Mouse (Mus musculus) ES-E14 (cell line): ENCODE results near the gene Olfr625-ps1. TPM values are rescaled to one million over a fixed set of nuclear protein-coding genes. Genes with fewer than 3 reads are reported as not detected.

ENCODE experiments used
- DNase-seq: peaks from one replicate; pipeline ENCODE4 v3.0.0-alpha.2; 2013; ENCODE audit warnings: low read depth, low spot score
- H3K27ac ChIP-seq: 2 replicates; pipeline ENCODE4 v1.5.1; 2012; ENCODE audit warnings: low read depth, mild to moderate bottlenecking, low read length, moderate library complexity, mixed read lengths; ENCODE audit not compliant: poor library complexity, insufficient read depth, severe bottlenecking
- H3K36me3 ChIP-seq: 2 replicates; pipeline ENCODE4 v1.6.1; 2012; ENCODE audit warnings: mild to moderate bottlenecking, low read length, moderate library complexity, mixed read lengths; ENCODE audit not compliant: control insufficient read depth, poor library complexity, insufficient read depth, severe bottlenecking
- H3K4me1 ChIP-seq, 2 experiments: fragments of 150-350 bp in 1 of 2; sonication (generic) in 1 of 2; 2 replicates each; pipeline ENCODE4 v1.6.1; 2012; ENCODE audit warnings: low read length in 2 of 2, mild to moderate bottlenecking in 1 of 2, mixed read lengths in 1 of 2; ENCODE audit not compliant: control insufficient read depth in 2 of 2, insufficient read depth in 2 of 2, poor library complexity in 1 of 2
- H3K4me3 ChIP-seq, 2 experiments: fragments of 150-350 bp in 1 of 2; sonication (generic) in 1 of 2; 2 replicates each; pipeline ENCODE4 v1.5.1; 2012; ENCODE audit warnings: low read length in 2 of 2, low read depth in 1 of 2, mild to moderate bottlenecking in 1 of 2, mixed read lengths in 1 of 2; ENCODE audit not compliant: insufficient read depth in 1 of 2, poor library complexity in 1 of 2, severe bottlenecking in 1 of 2
- H3K9ac ChIP-seq: 2 replicates; pipeline ENCODE4 v1.6.1; 2012; ENCODE audit warnings: low read depth, mild to moderate bottlenecking, low read length, mixed read lengths; ENCODE audit not compliant: poor library complexity, insufficient read depth, severe bottlenecking
- H3K9me3 ChIP-seq: fragments of 150-350 bp; sonication (generic); 2 replicates; pipeline ENCODE4 v1.6.1; 2012; ENCODE audit warnings: low read depth, mild to moderate bottlenecking, low read length; ENCODE audit not compliant: control insufficient read depth, insufficient read depth
- CHD2 ChIP-seq: IDR thresholded peaks from 2 replicates; pipeline ENCODE4 v1.6.1; 2014; ENCODE audit warnings: mild to moderate bottlenecking, low read depth, low read length, inconsistent platforms
- HCFC1 ChIP-seq: IDR thresholded peaks from 2 replicates; pipeline ENCODE4 v1.6.1; 2012; ENCODE audit warnings: low read length, inconsistent platforms, borderline replicate concordance; ENCODE audit not compliant: insufficient read depth
- MAFK ChIP-seq: IDR thresholded peaks from 2 replicates; pipeline ENCODE4 v1.6.1; 2014; ENCODE audit warnings: mild to moderate bottlenecking, low read depth, low read length, inconsistent platforms; ENCODE audit not compliant: insufficient read depth
- ZC3H11A ChIP-seq: IDR thresholded peaks from 2 replicates; pipeline ENCODE4 v1.6.1; 2012; ENCODE audit warnings: low read depth, mild to moderate bottlenecking, inconsistent platforms, low read length, borderline replicate concordance
- ZNF384 ChIP-seq: IDR thresholded peaks from 2 replicates; pipeline ENCODE4 v1.6.1; 2012; ENCODE audit warnings: low read depth, low read length, inconsistent platforms
- in situ Hi-C, 2 experiments: fragments of 600-800 bp; cut with MboI; formaldehyde crosslinking; loops; one replicate each; pipeline ENCODE4 v1.15.1; 2025; ENCODE audit warnings: low sequenced_read_pairs in 2 of 2, inconsistent platforms in 1 of 2; ENCODE audit not compliant: unreplicated experiment in 2 of 2
- total RNA-seq: library from RNA; depleted of rRNA; stranded (reverse); fragments of 300-350 nt; gene quantifications from 2 replicates; pipeline ENCODE4 v1.2.3, GENCODE M21; 2012; rRNA removed

Gene Olfr625-ps1
- not detected in 2 replicates for total RNA-seq

GRCm38 (mm10) chr7:103682420-103682819 lies at the start of gene Olfr625-ps1:
Gene Olfr625-ps1 (plus strand): TSS chr7:103682720.
- Histone ChIP-seq H3K9me3 (no peaks in the 10 kb centered on the region), H3K36me3 (no peaks in the 10 kb centered on the region), H3K27ac (no peak within 1 kb of the TSS), H3K4me3 (no peak within 1 kb of the TSS), H3K4me1 (no peaks in the 10 kb centered on the region), H3K9ac (no peak within 1 kb of the TSS)
- no peak for TF ChIP-seq MAFK
- no peak for TF ChIP-seq HCFC1
- no peak for TF ChIP-seq CHD2
- no peak for TF ChIP-seq ZC3H11A
- no peak for TF ChIP-seq ZNF384
- DNase-seq: no peak
- in situ Hi-C loops: no loop called here

- TF ChIP-seq MAFK (no peak), ZC3H11A (no peak), HCFC1 (no peak), ZNF384 (no peak), CHD2 (no peak)
- Histone ChIP-seq H3K27ac (no peak overlapping the region), H3K4me3 (no peak overlapping the region), H3K36me3 (no peaks in the 10 kb centered on the region), H3K4me1 (no peaks in the 10 kb centered on the region), H3K9me3 (no peaks in the 10 kb centered on the region), H3K9ac (no peak overlapping the region)
- DNase-seq: no peak
- in situ Hi-C loops: no loop called here
These were observed 45.7 kb upstream of the Olfr625-ps1 start for GRCm38 (mm10) chr7:103636795-103637194.

GRCm38 (mm10) chr7:103642602-103643001 lies 39.9 kb upstream of the Olfr625-ps1 start, which contains the start of gene Olfr622:
Gene Olfr622 (minus strand): TSS chr7:103642702.
- Histone ChIP-seq H3K4me3 (no peak within 1 kb of the TSS), H3K9me3 (no peaks in the 10 kb centered on the region), H3K4me1 (no peaks in the 10 kb centered on the region), H3K9ac (no peak within 1 kb of the TSS), H3K36me3 (no peaks in the 10 kb centered on the region), H3K27ac (no peak within 1 kb of the TSS)
- in situ Hi-C loops: no loop called here
- TF ChIP-seq ZNF384 (no peak), HCFC1 (no peak), ZC3H11A (no peak), CHD2 (no peak), MAFK (no peak)
- DNase-seq: no peak

- no peak overlapping the region for H3K9ac ChIP-seq
- H3K4me1 ChIP-seq: no peaks in the 10 kb centered on the region
- H3K27ac ChIP-seq: no peak overlapping the region
- no peak for TF ChIP-seq MAFK
- TF ChIP-seq ZC3H11A: no peak
- no peak for TF ChIP-seq ZNF384
- no peak for TF ChIP-seq CHD2
- no peak for TF ChIP-seq HCFC1
- no peaks in the 10 kb centered on the region for H3K9me3 ChIP-seq
- in situ Hi-C loops: no loop called here
- H3K36me3 ChIP-seq: no peaks in the 10 kb centered on the region
- no peak for DNase-seq
- H3K4me3 ChIP-seq: no peak overlapping the region
These were observed 38.5 kb upstream of the Olfr625-ps1 start for GRCm38 (mm10) chr7:103644070-103644469.

- no peak within 1 kb of the TSS for H3K27ac ChIP-seq
- TF ChIP-seq ZNF384 (no peak), HCFC1 (no peak), CHD2 (no peak), MAFK (no peak)
- no peaks in the 10 kb centered on the region for H3K4me1 ChIP-seq
- no peaks in the 10 kb centered on the region for H3K9me3 ChIP-seq
- H3K4me3 ChIP-seq: no peak within 1 kb of the TSS
- no peak within 1 kb of the TSS for H3K9ac ChIP-seq
- H3K36me3 ChIP-seq: no peaks in the 10 kb centered on the region
- DNase-seq: no peak
- in situ Hi-C loops: no loop called here
These were observed 18.9 kb upstream of the Olfr625-ps1 start, which contains the start of gene Olfr623 for GRCm38 (mm10) chr7:103663598-103663997. Gene Olfr623 (minus strand): TSS chr7:103663698.
